Mouse (Mus musculus): Measurements from ENCODE around the gene Dis3. TPM values are rescaled to one million over a fixed set of nuclear protein-coding genes. Genes with fewer than 3 reads are reported as not detected.

Gene Dis3
- total and polyA plus RNA-seq, 3 experiments: 33.9 to 92.6 (median 69.4) TPM

DNA sequence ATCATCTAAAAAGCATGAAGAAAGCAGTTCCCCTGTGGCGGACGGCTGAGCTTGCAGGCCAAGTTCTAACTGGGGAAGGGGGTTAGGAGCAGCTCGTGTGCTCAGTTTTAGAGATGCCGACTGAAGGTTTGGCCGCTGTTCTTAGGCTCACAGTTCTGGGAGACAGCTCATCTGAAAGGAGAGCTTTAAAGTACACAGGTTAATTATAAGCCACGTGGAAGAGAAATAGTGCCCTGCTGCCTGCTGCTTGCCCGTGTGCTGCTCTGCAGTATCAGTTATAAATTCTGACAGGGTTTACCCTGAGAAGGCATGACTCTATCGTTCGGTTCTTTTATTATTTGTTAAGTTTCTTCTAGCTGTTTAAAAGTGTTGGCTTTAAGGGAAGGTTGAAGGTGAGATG lies 36.2 kb upstream of the Dis3 start:
- Histone ChIP-seq H3K9me3 (replicated peaks; ENCODE audit: low read length) (no peaks in the 10 kb centered on the region), H3K36me3 (replicated peaks in 1 of 2; ENCODE audit: control insufficient read depth in 1 of 2, insufficient read depth in 1 of 2, low read length in 1 of 2) (peaks cover 25 to 63% of the 10 kb centered on the region in 2 experiments), H3K27me3 (replicated peaks) (no peaks in the 10 kb centered on the region), H3K4me1 (ENCODE audit: control insufficient read depth in 1 of 2, insufficient read depth in 2 of 2) (no peaks in the 10 kb centered on the region), H3K4me3 (replicated peaks in 1 of 3; ENCODE audit: low read depth in 2 of 3, low read length in 2 of 3, poor library complexity in 1 of 3) (no peak overlapping the region), H3K79me2 (replicated peaks; ENCODE audit: control insufficient read depth, extremely low read depth, insufficient read depth, poor library complexity, severe bottlenecking) (no peaks in the 10 kb centered on the region), H3K4me2 (ENCODE audit: insufficient read depth, low read depth, poor library complexity, severe bottlenecking) (no peak overlapping the region), H3K27ac (ENCODE audit: insufficient read depth, low read depth) (no peak overlapping the region), H3K9ac (ENCODE audit: insufficient read depth, low read depth) (no peak overlapping the region)
- no peak for DNase-seq (ENCODE audit: extremely low read depth)
- in situ Hi-C loops (cut with MboI; ENCODE audit: low pct_ligation_motif_present, low pct_unique_long_range_greater_than_20kb, low sequenced_read_pairs) (loop anchor here (25.0 kb wide), 1 partner anchor 502 kb away; no protein-coding TSS in a partner anchor), dilution Hi-C loops (cut with MboI; ENCODE audit: extremely low pct_ligation_motif_present, extremely low pct_unique_long_range_greater_than_20kb, low sequenced_read_pairs) (no loop called here)
- no peak for TF ChIP-seq KAT2A (IDR thresholded peaks at IDR 0.05; ENCODE audit: insufficient replicate concordance, low read length)
- TF ChIP-seq SIN3A (IDR thresholded peaks at IDR 0.05; ENCODE audit: low read length): no peak
- no peak for TF ChIP-seq ZC3H11A (IDR thresholded peaks at IDR 0.05; ENCODE audit: low read depth, low read length)
- no peak for TF ChIP-seq CHD1 (IDR thresholded peaks at IDR 0.05; ENCODE audit: low read depth, low read length)
- TF ChIP-seq MAX (IDR thresholded peaks at IDR 0.05; ENCODE audit: low read length): no peak
- no peak for TF ChIP-seq POLR2AphosphoS2 (IDR thresholded peaks at IDR 0.05; ENCODE audit: low read depth, low read length)
- TF ChIP-seq UBTF (IDR thresholded peaks at IDR 0.05; ENCODE audit: low read depth, low read length): no peak
- TF ChIP-seq POLR2A (IDR thresholded peaks at IDR 0.05; ENCODE audit: low read depth, low read length): no peak
- TF ChIP-seq MXI1 (IDR thresholded peaks at IDR 0.05; ENCODE audit: low read depth, low read length): no peak
- no peak for TF ChIP-seq ETS1 (conservative IDR thresholded peaks at IDR 0.05; ENCODE audit: low read depth, low read length)
- no peak for TF ChIP-seq ZKSCAN1 (IDR thresholded peaks at IDR 0.05; ENCODE audit: borderline replicate concordance, low read depth, low read length)
- no peak for TF ChIP-seq CHD2 (IDR thresholded peaks at IDR 0.05; ENCODE audit: low read length)
- no peak for TF ChIP-seq GABPA (IDR thresholded peaks at IDR 0.05; ENCODE audit: insufficient replicate concordance, low read depth, low read length)
- TF ChIP-seq ZMIZ1 (IDR thresholded peaks at IDR 0.05; ENCODE audit: low read depth, low read length): no peak
- TF ChIP-seq CTCF (conservative IDR thresholded peaks at IDR 0.05 in 1 of 2, IDR thresholded peaks at IDR 0.05 in 1 of 2; ENCODE audit: low read depth in 2 of 2, low read length in 2 of 2): no peak
- no peak for TF ChIP-seq USF1 (IDR thresholded peaks at IDR 0.05; ENCODE audit: low read depth, low read length)
- no peak for TF ChIP-seq ELF1 (IDR thresholded peaks at IDR 0.05; ENCODE audit: low read depth, low read length)

GRCm38 (mm10) chr14:99134048-99134447 lies 34.5 kb upstream of the Dis3 start:
- dilution Hi-C loops (cut with MboI; ENCODE audit: extremely low pct_ligation_motif_present, extremely low pct_unique_long_range_greater_than_20kb, low sequenced_read_pairs): no loop called here
- no peak for TF ChIP-seq GABPA (IDR thresholded peaks at IDR 0.05; ENCODE audit: insufficient replicate concordance, low read depth, low read length)
- no peak for TF ChIP-seq EP300 (IDR thresholded peaks at IDR 0.05; ENCODE audit: low read length)
- no peak for TF ChIP-seq MXI1 (IDR thresholded peaks at IDR 0.05; ENCODE audit: low read depth, low read length)
- TF ChIP-seq SMC3 (IDR thresholded peaks at IDR 0.05; ENCODE audit: low read depth, low read length): no peak
- TF ChIP-seq POLR2A (IDR thresholded peaks at IDR 0.05; ENCODE audit: low read depth, low read length): no peak
- no peak for TF ChIP-seq SIN3A (IDR thresholded peaks at IDR 0.05; ENCODE audit: low read length)
- no peak for TF ChIP-seq MAX (IDR thresholded peaks at IDR 0.05; ENCODE audit: low read length)
- no peak for TF ChIP-seq PAX5 (IDR thresholded peaks at IDR 0.05; ENCODE audit: low read length)
- TF ChIP-seq MEF2A (IDR thresholded peaks at IDR 0.05; ENCODE audit: borderline replicate concordance, low read depth, low read length): no peak
- no peak for TF ChIP-seq BHLHE40 (IDR thresholded peaks at IDR 0.05; ENCODE audit: low read depth, low read length)
- no peak for TF ChIP-seq IRF4 (IDR thresholded peaks at IDR 0.05; ENCODE audit: low read depth, low read length)
- no peak for TF ChIP-seq TBP (conservative IDR thresholded peaks at IDR 0.05; ENCODE audit: low read depth, low read length)
- TF ChIP-seq MYC (IDR thresholded peaks at IDR 0.05; ENCODE audit: low read depth, low read length): no peak
- no peak for TF ChIP-seq JUND (conservative IDR thresholded peaks at IDR 0.05; ENCODE audit: low read depth, low read length)
- no peak for TF ChIP-seq USF1 (IDR thresholded peaks at IDR 0.05; ENCODE audit: low read depth, low read length)
- no peak for TF ChIP-seq ETS1 (conservative IDR thresholded peaks at IDR 0.05; ENCODE audit: low read depth, low read length)
- peaks cover 27 to 63% of the 10 kb centered on the region in 2 experiments for H3K36me3 ChIP-seq (replicated peaks in 1 of 2; ENCODE audit: control insufficient read depth in 1 of 2, insufficient read depth in 1 of 2, low read length in 1 of 2)
- no peak overlapping the region for H3K4me3 ChIP-seq (replicated peaks in 1 of 3; ENCODE audit: low read depth in 2 of 3, low read length in 2 of 3, poor library complexity in 1 of 3)
- H3K9me3 ChIP-seq (replicated peaks; ENCODE audit: low read length): no peaks in the 10 kb centered on the region
- no peak overlapping the region for H3K9ac ChIP-seq (ENCODE audit: insufficient read depth, low read depth)
- in situ Hi-C loops (cut with MboI; ENCODE audit: low pct_ligation_motif_present, low pct_unique_long_range_greater_than_20kb, low sequenced_read_pairs): loop anchor here (25.0 kb wide), 1 partner anchor 503 kb away; no protein-coding TSS in a partner anchor
- H3K27me3 ChIP-seq (replicated peaks): no peaks in the 10 kb centered on the region
- no peak for DNase-seq (ENCODE audit: extremely low read depth)
- no peak overlapping the region for H3K4me2 ChIP-seq (ENCODE audit: insufficient read depth, low read depth, poor library complexity, severe bottlenecking)
- peaks cover 0 to 10% of the 10 kb centered on the region in 2 experiments; a peak in 3 of 4 replicates for H3K4me1 ChIP-seq (ENCODE audit: control insufficient read depth in 1 of 2, insufficient read depth in 2 of 2)
- H3K27ac ChIP-seq (ENCODE audit: insufficient read depth, low read depth): no peak overlapping the region
- no peaks in the 10 kb centered on the region for H3K79me2 ChIP-seq (replicated peaks; ENCODE audit: control insufficient read depth, extremely low read depth, insufficient read depth, poor library complexity, severe bottlenecking)
